Mouse (Mus musculus): ENCODE measurements around the gene Mtx2.

Mtx2 gene

DNA sequence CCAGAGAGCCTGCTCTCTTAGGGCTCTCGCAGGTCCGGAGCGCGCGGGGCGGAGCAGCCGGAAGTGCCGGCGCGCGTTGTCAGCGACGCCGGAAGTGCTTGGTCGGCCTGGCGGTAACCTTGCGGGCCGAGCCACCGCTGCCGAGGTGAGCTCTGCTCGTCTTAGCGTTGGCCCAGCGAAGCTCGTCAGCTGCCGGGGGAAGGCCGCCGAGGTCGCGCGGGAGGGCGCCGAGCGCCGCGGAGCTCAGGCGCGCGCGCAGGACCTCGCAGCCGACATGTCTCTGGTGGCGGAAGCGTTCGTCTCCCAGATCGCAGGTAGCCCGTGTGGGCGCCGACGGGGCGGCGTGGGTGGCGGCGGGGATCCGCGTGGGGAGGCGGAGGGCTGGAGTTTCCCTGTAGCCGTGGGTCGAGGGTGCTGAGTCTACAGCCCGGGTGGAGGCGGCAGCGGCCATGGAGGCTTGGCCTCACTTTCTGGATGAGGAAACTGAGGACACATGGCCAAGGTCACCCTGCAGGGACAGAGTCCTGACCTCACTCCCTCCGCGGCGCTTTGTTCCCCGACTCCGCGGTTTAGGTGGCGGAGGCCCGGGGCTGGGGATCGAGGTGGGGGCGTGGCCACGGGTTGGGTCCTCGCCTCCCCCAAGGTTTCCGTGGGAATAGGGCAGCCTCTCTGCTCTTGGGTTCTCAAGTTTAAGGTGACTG, at the start of gene Mtx2:
Mtx2 (plus strand) TSS at position 74 of the 701 bp plus-strand sequence.
- DNase-seq (ENCODE audit: low spot score in 2 of 2), result peak; percentile 79 to 84

DNA sequence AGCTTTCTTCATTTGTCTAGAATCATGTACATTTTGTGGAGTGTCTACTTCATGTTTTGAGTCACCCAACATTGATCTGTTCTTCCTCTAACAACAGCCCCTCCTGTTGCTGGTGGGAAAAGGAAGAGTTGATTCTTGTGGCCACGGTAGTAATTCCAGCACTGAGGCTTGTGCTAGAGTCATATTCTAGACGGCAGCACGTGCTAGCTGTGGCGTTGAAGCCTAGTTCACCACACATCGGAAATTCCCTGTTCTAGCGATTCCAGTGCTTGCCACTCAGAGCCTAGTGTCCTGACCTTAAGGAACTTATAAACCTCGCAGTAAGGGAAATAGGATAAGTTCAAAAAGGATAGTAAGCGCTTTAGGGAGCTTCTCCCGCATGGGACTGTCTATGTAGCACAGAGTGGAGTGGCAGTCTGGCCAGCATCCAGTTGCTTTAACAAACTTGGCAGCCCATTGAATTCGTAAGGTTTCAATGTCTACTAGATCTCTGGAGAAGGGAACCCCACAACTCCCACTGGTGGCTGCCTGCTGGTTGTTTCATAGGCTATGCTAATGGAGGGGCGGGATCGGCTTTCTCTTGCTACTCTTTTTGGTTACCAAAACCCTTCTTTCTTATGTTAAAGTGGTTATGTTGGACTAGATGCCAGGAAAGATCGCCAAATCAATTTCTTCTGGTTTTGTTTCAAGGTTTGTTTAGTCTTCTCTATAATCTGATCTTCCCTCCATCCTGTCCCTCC, 47.9 kb upstream of the Mtx2 start:
- DNase-seq (ENCODE audit: low spot score in 2 of 2), result peak in 1 of 2 experiments; percentile 24

DNA sequence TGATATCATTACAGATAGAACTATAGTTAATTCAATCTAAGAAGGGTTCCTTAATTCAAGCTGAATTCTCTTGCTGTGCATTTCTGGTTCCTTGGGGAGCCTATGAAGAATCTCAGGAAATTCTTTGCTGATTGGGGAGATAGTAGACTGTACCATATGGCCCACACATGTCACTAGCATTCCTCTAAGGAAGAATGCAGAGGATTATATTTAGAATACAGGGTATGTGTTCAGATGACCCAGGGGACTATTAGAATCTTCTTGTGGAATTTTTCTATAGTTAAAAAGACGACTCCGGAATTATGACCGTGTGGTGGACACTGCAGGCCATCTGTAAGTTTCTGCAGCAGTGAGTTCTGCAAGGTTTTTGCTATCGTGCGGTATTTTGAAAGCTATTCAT, 44.2 kb upstream of the Mtx2 start:
- no peak for DNase-seq (ENCODE audit: low spot score in 2 of 2)

DNA sequence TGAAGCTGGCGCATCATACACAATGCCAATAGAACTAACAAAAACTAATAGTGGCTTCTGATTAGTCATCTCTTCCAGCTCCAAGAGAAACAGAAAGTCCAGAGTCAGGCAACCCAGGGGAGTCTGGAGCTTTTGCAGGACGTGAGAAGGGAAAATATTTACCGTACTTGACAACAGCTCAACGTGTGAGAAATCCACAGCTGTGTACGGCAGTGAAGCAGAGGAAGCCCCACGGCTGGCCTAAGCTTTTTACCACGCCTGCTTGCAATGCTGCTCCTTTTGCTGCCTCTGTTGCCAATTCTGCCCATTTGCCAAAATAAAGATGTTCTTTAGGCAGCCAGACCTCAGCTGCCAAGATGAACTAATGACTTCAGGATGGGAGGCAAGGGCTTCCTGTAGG, 30.1 kb upstream of the Mtx2 start:
- no peak for DNase-seq (ENCODE audit: low spot score in 2 of 2)

DNA sequence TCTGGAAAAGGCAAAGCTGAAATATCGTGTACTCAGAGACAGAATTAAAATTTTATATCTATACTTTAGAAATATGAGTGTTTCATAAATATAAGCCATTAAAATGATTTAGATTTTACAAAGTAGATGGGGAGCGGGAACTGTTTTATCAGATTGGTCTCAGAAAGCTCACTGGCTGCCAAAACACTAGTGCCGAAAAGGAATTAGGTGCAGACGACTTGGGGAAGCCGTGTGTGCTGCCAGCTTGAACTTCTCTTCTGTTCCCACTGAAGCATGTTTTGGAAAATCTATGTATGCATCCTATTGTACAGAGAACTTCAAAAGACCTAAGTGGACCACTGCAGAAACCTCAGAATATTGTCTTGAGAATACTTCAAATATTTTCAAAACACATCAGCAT, 17.2 kb upstream of the Mtx2 start:
- DNase-seq (ENCODE audit: low spot score in 2 of 2), result no peak

DNA sequence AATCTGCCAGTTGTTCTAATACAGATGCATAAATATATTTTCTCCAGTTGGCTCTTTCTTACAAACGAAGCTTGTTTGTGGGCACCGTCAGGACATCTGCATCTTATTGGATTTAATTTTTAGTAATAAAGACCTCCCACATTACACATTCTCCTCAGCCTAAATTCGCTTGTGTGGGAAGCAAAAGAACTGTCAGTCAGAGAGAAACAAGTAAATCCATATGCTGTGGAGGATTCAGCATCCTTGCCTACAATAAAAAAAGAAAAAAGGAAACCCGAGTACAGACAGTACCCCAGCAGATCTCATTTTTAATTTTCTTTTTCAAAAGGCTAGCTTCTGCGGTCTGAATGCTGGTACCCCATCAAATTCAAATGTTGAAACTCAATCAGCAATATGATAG, 2.9 kb upstream of the Mtx2 start:
- DNase-seq (ENCODE audit: low spot score in 2 of 2), result peak in 1 of 2 experiments; percentile 35

DNA sequence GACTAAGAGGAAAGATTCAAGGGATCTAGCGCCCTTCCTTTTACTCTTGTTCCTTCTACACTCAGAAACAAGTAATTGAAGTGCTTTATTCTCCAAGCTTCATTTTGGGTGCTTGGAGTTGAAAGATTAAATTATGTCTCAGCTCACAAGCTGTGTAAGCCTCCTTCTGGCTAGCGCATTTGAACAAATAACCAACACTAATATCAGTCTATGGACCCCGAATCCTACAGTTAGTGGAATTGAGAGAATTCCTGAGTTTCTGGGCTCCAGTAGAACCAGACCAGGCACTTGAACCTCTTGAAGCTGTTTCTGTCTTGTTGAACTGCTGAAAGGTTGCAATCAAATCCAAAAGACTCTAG, 253 bp upstream of the Mtx2 start:
- DNase-seq (ENCODE audit: low spot score in 2 of 2), result no peak

DNA sequence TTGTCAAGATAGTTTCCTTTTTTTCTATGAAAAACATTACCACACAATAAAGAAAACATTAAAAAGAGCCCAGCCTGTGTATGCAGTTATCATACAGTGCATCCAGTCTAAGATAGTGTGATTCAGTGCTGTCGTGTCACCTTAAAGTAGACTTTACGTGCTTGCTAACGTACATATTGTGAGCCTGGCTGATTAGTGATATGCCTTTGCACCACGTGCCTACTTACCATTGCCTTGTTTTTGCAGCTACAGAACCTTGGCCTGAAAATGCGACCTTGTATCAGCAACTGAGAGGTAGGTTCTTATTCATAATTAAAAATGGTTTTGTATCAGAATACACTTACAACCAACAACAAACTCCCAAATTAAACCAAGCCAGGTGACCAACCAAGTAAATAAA, 21.4 kb downstream of the Mtx2 start:
- no peak for DNase-seq (ENCODE audit: low spot score in 2 of 2)

DNA sequence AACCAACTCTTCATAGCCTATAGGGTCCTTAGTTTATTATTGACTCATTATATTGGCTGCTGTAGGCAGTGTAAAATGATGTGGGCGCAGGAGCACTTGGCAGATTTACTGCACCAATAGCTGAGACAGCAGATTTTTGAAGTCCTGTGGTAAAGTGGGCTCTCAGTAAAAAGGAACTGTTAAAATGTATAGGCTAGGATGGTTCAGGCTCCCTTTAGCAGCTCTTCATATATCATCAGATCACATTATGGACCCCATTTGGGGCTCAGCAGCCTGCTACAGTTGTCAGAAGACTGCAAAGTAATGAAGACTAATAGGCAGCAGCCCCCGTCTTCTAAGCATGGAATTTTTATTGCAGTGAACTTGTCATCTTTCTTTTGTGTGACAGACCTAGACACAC, 21.9 kb downstream of the Mtx2 start:
- DNase-seq (ENCODE audit: low spot score in 2 of 2), result no peak

DNA sequence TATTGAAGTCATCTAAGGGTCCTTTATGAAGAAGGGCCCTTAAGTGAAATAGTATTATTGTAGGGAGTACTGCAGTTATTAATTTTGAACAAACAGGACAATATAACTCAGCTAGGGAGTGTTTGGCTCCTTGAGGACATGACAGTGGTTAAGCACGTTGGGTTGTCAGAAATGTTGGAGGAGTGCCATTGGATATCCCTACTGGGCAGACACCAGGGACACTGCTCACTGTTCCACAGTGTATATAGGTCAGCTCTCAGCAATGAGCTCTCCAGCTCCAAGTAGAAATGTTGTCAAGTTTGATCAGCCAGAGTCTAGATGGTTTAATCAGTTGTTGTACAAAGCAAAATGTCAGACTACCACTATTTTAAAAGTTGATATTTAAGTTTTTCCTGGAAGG, 24.4 kb downstream of the Mtx2 start:
- DNase-seq (ENCODE audit: low spot score in 2 of 2), result no peak

DNA sequence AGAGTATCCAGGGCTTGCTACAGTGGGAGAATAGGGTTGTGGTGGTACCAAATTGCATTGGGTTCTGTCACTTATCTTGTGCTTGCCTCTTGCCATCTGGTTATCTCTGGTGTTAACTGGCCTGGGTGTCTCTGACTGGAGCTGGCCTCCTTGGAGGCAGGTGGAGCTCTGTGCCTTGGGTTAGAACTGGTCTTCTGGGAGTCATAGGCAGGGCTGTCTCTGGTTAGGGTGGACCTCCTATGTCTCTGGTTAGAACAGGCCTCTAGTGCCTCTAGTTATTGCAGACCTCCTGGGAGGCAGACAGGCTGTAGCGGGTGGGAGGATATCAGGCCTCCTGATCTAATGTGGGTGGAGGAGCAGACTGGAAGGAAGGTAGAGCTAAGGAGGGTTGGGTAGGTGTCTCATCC, 36.5 kb downstream of the Mtx2 start:
- no peak for DNase-seq (ENCODE audit: low spot score in 2 of 2)

DNA sequence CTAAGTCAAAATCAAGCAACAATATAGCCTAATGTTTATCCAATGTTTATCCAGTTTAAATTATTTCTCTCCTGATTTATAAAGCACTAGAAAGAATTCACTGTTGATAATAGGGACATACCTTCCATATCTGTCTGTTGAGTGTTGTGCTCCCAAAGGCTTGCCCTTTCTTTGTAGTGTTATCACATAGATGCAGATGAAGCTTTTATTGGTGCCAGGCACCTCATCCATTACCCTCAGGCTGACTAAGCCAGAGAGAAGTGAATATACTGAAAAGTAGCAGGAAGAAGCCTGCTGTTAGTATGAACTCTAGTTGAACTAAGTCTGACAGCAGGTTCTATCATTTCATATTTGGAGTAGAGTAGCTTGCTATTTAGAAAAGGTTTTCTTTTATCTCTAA, 39.8 kb downstream of the Mtx2 start:
- DNase-seq (ENCODE audit: low spot score in 2 of 2), result no peak

DNA sequence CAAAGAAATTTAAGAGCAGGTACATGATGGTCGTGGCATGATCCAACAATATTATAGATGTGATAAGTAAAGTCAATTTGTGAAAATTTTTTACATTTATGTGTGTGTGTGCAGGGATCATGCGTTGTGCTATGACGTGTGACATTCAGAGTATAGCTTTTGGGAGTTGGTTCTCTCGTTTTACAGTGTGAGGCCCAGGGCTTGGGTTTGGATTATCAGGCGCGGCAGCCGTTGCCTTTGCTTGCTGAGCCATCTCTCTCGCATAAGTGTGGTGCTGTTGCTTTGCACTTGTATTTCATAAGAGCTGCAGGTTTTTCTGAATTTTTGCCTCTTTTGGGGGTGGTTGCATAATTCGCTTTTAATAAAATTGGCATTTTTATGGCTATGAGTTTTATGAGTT, 48.4 kb downstream of the Mtx2 start:
- DNase-seq (ENCODE audit: low spot score in 2 of 2), result no peak

DNA sequence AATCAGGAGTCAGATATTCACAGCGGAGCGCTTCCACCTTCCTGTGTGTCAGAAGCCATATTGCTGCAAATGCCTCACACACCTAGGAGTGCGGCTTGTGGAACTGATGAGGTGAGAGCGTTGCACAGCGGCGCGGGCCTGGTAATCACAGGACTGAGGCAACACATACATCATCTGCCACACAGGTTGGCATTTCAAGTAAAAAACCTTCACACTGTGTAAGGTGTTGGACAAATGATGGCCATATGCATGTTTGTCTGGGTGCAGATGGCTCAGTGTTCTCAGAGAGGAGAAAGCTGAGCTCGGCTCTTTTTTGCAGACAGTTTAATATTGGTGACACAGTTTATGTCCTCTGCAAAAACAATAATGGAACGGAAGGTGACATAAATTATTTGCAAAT, 58.8 kb downstream of the Mtx2 start:
- no peak for DNase-seq (ENCODE audit: low spot score in 2 of 2)

DNA sequence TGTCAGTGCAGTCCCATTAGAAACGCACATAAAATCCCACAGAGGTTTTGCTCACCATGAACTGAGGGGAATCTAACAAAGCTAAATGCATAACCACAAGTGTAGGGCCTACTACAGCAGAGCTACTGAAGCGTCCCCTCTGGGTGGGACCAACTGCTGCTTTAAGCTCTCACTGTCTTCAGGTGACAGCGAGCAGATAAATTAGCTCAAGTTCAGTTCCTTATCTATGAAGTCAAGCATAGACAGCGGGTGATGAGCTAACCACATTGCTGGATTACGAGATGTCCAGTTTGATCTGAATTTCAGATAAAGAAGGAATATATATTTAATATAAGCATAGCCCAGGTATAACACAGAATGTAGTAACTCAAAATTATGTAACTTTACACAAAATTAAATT, 66.3 kb downstream of the Mtx2 start:
- DNase-seq (ENCODE audit: low spot score in 2 of 2), result no peak

DNA sequence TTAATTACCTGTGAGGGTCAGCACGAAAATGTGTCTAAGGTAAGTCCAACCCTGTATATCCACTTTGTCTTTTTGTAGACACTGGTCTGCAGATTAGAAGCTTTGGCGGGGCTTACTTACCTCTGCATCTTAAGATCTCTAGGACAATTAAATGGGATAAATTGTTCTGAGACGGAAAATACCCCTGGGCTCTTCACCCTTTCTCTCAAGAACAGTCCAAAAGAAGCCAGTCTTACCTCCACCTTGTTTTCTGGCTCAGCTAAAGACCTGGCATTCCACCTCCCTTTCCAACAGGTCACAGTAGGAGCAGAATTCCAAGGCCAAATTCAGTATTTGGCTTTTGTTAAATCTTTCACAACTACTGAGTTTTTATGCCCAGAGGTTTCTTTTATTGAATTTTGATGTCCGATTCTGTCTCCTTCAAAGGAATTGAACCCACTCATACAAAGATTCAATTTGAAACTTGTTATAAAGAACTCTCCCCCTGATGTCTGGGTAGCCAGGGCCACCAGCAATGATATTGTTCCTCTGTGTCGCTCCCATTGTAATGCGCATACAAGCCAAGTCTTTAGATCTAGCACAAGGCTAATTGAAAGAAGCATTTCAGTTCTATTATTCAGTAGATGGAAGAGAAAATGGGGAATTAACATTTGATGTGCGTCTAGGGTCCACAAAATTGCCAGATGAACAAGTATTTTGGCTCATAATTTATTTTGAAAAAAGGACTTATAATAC, 67.4 kb downstream of the Mtx2 start:
- no peak for DNase-seq (ENCODE audit: low spot score in 2 of 2)

DNA sequence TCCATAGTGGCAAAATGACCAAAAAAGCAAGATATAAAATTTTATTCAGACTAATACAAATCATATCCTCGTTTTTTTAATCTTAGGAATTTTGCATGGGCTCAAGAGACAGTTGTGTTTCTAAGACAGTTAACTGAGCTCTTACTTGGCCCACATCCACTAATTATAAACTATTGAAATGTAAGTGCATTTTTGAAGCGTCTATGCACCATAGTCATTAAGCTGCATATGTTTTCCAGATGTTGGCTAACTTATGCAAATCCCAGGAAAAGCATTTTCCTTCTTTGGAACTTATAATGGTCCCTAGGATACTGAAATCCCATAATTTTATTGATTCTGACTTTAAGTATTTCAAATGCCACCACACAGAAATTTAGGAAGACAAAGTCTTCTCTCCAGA, 68.5 kb downstream of the Mtx2 start:
- no peak for DNase-seq (ENCODE audit: low spot score in 2 of 2)

DNA sequence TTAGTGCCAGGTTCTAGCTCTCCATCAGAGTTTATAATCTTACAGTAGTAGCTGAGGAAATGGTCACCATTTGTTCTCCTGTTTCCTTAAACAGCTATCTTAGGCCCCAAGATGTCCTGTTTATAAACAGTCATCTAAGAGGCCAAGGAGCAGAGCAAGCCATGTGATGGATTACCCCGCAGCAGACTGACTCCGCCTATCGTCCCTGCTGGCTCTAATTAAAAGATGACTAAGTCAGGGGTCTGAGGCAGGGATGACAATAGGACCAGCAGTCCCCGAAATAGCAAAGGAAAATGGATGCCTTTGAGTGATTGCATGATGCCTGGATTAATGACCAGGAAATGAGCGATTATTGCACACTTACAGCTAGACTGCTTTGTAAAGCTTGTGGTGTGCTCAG, 74.4 kb downstream of the Mtx2 start:
- no peak for DNase-seq (ENCODE audit: low spot score in 2 of 2)

DNA sequence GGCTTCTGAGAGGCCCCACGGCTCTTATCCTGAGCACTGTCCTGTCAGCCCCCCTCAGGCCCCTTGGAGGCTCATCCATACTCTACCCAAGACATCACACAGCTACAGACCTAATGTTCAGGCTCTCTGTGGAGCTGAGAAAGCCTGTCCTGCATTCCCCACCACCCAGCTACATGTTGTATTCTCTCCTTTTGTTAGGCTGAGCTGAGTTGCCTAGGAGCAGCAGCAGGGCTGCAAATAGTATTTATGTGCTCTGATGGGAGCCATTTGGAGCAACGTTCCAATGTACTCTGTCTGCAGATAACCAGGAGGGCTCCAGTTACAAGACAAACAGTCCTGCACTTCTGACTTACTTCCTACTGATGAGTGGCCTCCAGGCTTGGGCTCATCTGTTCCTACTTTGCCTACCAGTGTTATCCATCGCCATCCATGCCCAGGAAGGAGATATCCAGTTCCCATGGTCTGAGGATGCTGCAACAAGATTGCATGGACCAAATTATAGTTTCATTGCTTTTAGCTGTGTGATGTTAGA, 76.2 kb downstream of the Mtx2 start:
- no peak for DNase-seq (ENCODE audit: low spot score in 2 of 2)

DNA sequence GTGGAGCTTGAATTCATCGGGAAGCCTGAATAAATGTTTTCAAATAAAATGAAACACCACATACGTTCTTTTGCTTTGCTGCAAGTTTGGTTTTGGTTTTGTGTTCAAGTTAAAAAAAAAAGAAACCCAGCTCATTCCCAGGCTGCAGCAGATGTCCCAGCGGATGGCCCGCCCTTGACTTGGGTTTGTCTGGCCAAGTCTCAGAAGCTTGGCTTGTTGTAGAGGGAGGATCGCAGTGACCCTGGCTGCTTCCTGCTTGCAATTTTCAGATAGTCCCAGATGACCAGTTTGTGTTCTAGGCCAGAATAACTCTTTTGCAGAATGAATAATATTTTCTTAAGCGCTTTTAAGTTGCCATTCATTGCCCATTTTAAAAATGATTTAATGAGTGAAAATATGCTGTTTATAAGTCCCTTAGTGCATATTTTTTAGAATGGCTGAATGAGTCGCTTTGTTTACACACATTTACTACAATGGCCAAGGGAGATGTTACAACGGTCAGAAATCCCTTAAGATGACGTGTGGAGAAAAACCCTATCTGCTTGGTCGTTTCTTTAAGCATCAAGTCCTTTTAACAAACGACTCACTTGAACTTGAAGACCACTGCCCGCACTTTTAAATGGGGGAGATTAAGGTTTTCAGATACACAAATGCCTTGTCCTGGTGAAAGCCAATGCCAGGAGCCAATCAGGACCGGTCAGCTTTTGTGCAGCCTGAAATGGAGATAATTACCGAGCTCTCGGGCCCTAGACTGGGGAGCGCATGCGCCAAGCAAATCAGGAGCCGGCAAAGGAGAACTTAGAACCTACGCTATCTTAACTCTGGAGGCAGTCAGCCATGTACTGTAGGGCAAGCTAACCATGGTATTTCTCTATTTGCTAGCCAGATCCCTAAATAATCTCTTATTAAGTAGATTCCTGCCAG, 82.0 kb downstream of the Mtx2 start:
- no peak for DNase-seq (ENCODE audit: low spot score in 2 of 2)

DNA sequence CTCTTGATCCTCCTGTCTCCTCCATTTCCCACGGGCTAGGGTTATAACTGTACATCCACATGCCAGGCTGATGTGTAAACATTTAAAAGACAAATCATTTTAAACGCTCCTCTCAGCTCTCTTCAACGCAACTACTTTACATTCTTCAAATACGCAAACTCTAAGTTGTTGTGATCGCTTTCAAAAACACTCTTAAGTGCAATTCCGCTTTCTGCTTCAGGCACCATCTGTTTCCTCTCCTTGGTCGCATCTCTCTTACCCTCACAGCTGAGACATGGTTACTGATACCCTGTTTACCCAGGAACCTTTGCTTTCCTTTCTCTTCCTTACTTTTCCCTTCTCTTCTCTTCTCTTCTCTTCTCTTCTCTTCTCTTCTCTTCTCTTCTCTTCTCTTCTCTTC, 86.4 kb downstream of the Mtx2 start:
- DNase-seq (ENCODE audit: low spot score in 2 of 2), result no peak

All from frontal cortex, postnatal 36 days (tissue).